Mouse (Mus musculus) intestine, embryonic 16.5 days (tissue): Measurements from ENCODE around the gene Mgst2. TPM values are rescaled to one million over a fixed set of nuclear protein-coding genes. Genes with fewer than 3 reads are reported as not detected.
A peak's percentile ranks its signal among the peaks of the same experiment; 100 is the strongest.

Experiments used
- ATAC-seq: fragments of 200-750 bp; cut with Nextera tagmentation; 2 replicates; pipeline ENCODE4 v1.8.0; 2017; ENCODE audit warnings: moderate TSS enrichment, moderate library complexity
- H3K27ac ChIP-seq: fragments of 300-500 bp; sonication (generic); 2 replicates; pipeline ENCODE4 v1.5.1; 2014; ENCODE audit warnings: mild to moderate bottlenecking, low read length
- H3K27me3 ChIP-seq: fragments of 300-500 bp; sonication (generic); replicated peaks from 2 replicates; pipeline ENCODE4 v1.6.1; 2014; ENCODE audit warnings: low read length, control low read depth, mixed read lengths; ENCODE audit not compliant: control insufficient read depth, insufficient read depth
- H3K36me3 ChIP-seq: fragments of 300-500 bp; sonication (generic); 2 replicates; pipeline ENCODE4 v1.6.1; 2014; ENCODE audit warnings: low read length, control low read depth; ENCODE audit not compliant: control insufficient read depth, insufficient read depth
- H3K4me1 ChIP-seq: fragments of 300-500 bp; sonication (generic); 2 replicates; pipeline ENCODE4 v1.6.1; 2014; ENCODE audit warnings: low read length, control low read depth, mixed read lengths; ENCODE audit not compliant: control insufficient read depth, insufficient read depth
- H3K4me2 ChIP-seq: fragments of 300-500 bp; sonication (generic); 2 replicates; pipeline ENCODE4 v1.6.1; 2014; ENCODE audit warnings: low read depth, low read length, control low read depth
- H3K4me3 ChIP-seq: fragments of 300-500 bp; sonication (generic); 2 replicates; pipeline ENCODE4 v1.5.1; 2014; ENCODE audit warnings: mild to moderate bottlenecking, low read length
- H3K9ac ChIP-seq: fragments of 300-500 bp; sonication (generic); 2 replicates; pipeline ENCODE4 v1.6.1; 2014; ENCODE audit warnings: low read depth, low read length
- H3K9me3 ChIP-seq: fragments of 300-500 bp; sonication (generic); 2 replicates; pipeline ENCODE4 v1.6.1; 2016; ENCODE audit warnings: low read length, control low read depth; ENCODE audit not compliant: control insufficient read depth
- WGBS: fragments of 180-500 bp; shearing (Covaris S2); extraction: QIAGEN DNeasy Blood & Tissue Kit; methylation state at CpG from one replicate; pipeline ENCODE4 v1.1.7; 2014; 5-methylcytosine and 5-hydroxymethylcytosine counted together
- polyA plus RNA-seq: library from polyadenylated mRNA; unstranded; fragments of >200 nt; fragmentation: Nextera tagmentation; extraction: Ambion mirVana; gene quantifications from 2 replicates; pipeline ENCODE4 v1.2.1, GENCODE M21; 2015

Mgst2 gene
- polyA plus RNA-seq = 49.8 and 61.7 TPM in 2 replicates

DNA sequence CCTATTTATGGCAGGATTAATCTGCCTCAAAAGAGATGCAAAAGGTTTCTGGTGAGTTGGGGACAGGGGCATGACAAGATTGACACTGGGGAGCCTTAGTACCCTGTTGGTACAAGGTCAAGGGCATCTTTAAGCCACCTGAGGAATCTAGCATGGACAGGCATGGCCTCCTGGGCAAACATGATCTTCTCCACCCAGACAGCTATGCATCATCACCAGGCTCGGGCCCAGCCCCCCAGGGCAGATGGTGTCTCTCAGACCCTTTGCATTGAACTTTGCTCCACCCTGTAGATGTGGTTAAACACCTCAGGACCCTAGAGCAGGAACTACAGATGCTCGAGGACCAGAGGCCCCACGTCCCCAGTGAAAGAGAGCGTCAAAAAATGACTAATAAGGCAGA is at the start of gene Mgst2:
Gene Mgst2 (plus strand): TSS at position 301 of the 400 bp plus-strand sequence.
- peak within 1 kb of the TSS; percentile 55 for H3K9ac ChIP-seq
- peaks cover 20% of the 10 kb centered on the region for H3K4me1 ChIP-seq
- peak; percentile 19; the same call in 1 of the 2 replicates for ATAC-seq
- peak within 1 kb of the TSS; percentile 79 for H3K27ac ChIP-seq
- no peaks in the 10 kb centered on the region for H3K9me3 ChIP-seq
- peak within 1 kb of the TSS; percentile 33 for H3K4me3 ChIP-seq
- H3K27me3 ChIP-seq = no peaks in the 10 kb centered on the region
- 41% methylated on average over 4 of the region's 4 CpGs for WGBS
- peak within 1 kb of the TSS; percentile 42 for H3K4me2 ChIP-seq
- H3K36me3 ChIP-seq = no peaks in the 10 kb centered on the region

GRCm38 (mm10) chr3:51611972-51612371 is 48.2 kb upstream of the Mgst2 start:
- H3K9ac ChIP-seq = no peak overlapping the region
- peak; percentile 62; the same call in 1 of the 2 replicates for ATAC-seq
- no peak overlapping the region for H3K4me2 ChIP-seq
- H3K4me3 ChIP-seq = no peak overlapping the region
- H3K9me3 ChIP-seq = no peaks in the 10 kb centered on the region
- H3K27ac ChIP-seq = no peak overlapping the region
- H3K36me3 ChIP-seq = no peaks in the 10 kb centered on the region
- no peaks in the 10 kb centered on the region for H3K4me1 ChIP-seq
- 11% methylated on average over 6 of the region's 6 CpGs for WGBS
- H3K27me3 ChIP-seq = no peaks in the 10 kb centered on the region

- ATAC-seq = no peak
- Histone ChIP-seq H3K27ac (no peak overlapping the region), H3K36me3 (no peaks in the 10 kb centered on the region), H3K9me3 (no peaks in the 10 kb centered on the region), H3K4me2 (no peak overlapping the region), H3K9ac (no peak overlapping the region), H3K4me3 (no peak overlapping the region), H3K4me1 (no peaks in the 10 kb centered on the region), H3K27me3 (no peaks in the 10 kb centered on the region)
- WGBS = 78% methylated on average over 10 of the region's 10 CpGs
These were observed 47.5 kb upstream of the Mgst2 start for GRCm38 (mm10) chr3:51612398-51613356.

- Histone ChIP-seq H3K4me1 (no peaks in the 10 kb centered on the region), H3K36me3 (no peaks in the 10 kb centered on the region), H3K27me3 (no peaks in the 10 kb centered on the region), H3K27ac (no peak overlapping the region), H3K9ac (no peak overlapping the region), H3K4me2 (no peak overlapping the region), H3K4me3 (no peak overlapping the region), H3K9me3 (no peaks in the 10 kb centered on the region)
- 81% methylated on average over 13 of the region's 13 CpGs for WGBS
- no peak for ATAC-seq
These were observed 45.9 kb upstream of the Mgst2 start for GRCm38 (mm10) chr3:51614278-51614677.

GRCm38 (mm10) chr3:51623956-51624355 is 36.2 kb upstream of the Mgst2 start:
- WGBS = 54% methylated on average over 2 of the region's 2 CpGs
- no peak for ATAC-seq
- H3K27me3 ChIP-seq = no peaks in the 10 kb centered on the region

GRCm38 (mm10) chr3:51627741-51628140 is 32.4 kb upstream of the Mgst2 start:
- H3K27me3 ChIP-seq = no peaks in the 10 kb centered on the region
- no peak overlapping the region for H3K4me2 ChIP-seq
- no peaks in the 10 kb centered on the region; the same call in 1 of the 2 replicates for H3K4me1 ChIP-seq
- ATAC-seq = no peak
- H3K9ac ChIP-seq = no peak overlapping the region
- H3K36me3 ChIP-seq = no peaks in the 10 kb centered on the region
- 60% methylated on average over 3 of the region's 3 CpGs for WGBS
- no peaks in the 10 kb centered on the region; the same call in 1 of the 2 replicates for H3K9me3 ChIP-seq
- no peak overlapping the region for H3K4me3 ChIP-seq
- no peak overlapping the region for H3K27ac ChIP-seq

More at GRCm38 (mm10) chr3:51623956-51624355, 36.2 kb upstream of the Mgst2 start:
- Histone ChIP-seq H3K36me3 (no peaks in the 10 kb centered on the region), H3K4me3 (no peak overlapping the region), H3K4me2 (no peak overlapping the region), H3K27ac (no peak overlapping the region), H3K9me3 (no peaks in the 10 kb centered on the region), H3K9ac (no peak overlapping the region), H3K4me1 (no peaks in the 10 kb centered on the region; the same call in 1 of the 2 replicates)

GRCm38 (mm10) chr3:51628977-51629376 is 31.2 kb upstream of the Mgst2 start:
- no peaks in the 10 kb centered on the region for H3K36me3 ChIP-seq
- ATAC-seq = no peak
- no peak overlapping the region for H3K4me2 ChIP-seq
- no peak overlapping the region for H3K27ac ChIP-seq
- H3K4me3 ChIP-seq = no peak overlapping the region
- no peaks in the 10 kb centered on the region for H3K27me3 ChIP-seq
- H3K9me3 ChIP-seq = no peaks in the 10 kb centered on the region; the same call in 1 of the 2 replicates
- 46% methylated on average over 3 of the region's 3 CpGs for WGBS
- no peaks in the 10 kb centered on the region; the same call in 1 of the 2 replicates for H3K4me1 ChIP-seq
- H3K9ac ChIP-seq = no peak overlapping the region

DNA sequence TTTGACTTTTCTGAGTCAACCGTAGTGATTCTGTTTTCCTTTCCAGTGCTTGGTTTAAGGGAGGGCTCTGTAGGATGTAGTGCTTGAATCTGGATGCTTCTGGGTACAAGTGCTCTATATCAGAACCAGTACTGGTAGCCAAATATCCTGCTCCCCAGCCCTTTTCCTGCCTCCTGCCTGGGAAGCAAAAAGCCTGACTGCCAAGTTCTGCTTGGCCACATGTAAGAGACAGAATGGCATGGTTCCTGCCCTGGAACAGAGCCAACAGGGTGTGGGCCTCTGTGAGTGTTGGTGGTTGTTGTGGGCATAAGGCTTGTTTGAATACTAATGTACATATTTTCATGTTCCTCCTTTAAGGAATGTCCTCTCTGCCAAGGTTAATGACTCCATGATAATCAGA is 29.4 kb upstream of the Mgst2 start:
- H3K27ac ChIP-seq = no peak overlapping the region
- no peak overlapping the region for H3K9ac ChIP-seq
- no peak overlapping the region for H3K4me2 ChIP-seq
- no peaks in the 10 kb centered on the region for H3K36me3 ChIP-seq
- H3K4me3 ChIP-seq = no peak overlapping the region
- no peaks in the 10 kb centered on the region for H3K27me3 ChIP-seq
- H3K9me3 ChIP-seq = no peaks in the 10 kb centered on the region; the same call in 1 of the 2 replicates
- H3K4me1 ChIP-seq = no peaks in the 10 kb centered on the region; the same call in 1 of the 2 replicates
- no peak for ATAC-seq
- 96% methylated on average over 1 of the region's 1 CpGs for WGBS

DNA sequence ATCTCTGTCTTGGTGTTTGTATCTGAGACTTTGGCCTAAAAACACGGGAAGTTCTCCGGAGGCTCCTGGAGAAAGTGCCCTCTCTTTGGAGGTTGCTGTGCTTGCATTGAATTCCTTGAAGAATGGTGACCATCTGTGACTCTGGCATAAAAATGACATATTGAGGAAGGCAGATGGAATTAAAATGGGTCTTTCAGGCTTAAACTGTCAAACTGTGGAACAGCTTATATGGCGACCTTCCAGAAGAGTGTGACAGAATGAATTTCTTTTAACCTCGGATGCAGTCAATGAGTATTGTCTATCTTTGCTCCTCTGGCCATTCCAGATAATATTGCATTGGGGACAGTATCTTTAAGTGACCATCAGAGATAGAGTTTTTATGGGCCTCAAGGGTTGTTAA is 28.2 kb upstream of the Mgst2 start:
- WGBS = 89% methylated on average over 4 of the region's 4 CpGs
- Histone ChIP-seq H3K4me3 (no peak overlapping the region), H3K36me3 (no peaks in the 10 kb centered on the region), H3K9me3 (no peaks in the 10 kb centered on the region; the same call in 1 of the 2 replicates), H3K27ac (no peak overlapping the region), H3K27me3 (no peaks in the 10 kb centered on the region), H3K4me1 (no peaks in the 10 kb centered on the region; the same call in 1 of the 2 replicates), H3K9ac (no peak overlapping the region), H3K4me2 (no peak overlapping the region)
- ATAC-seq = no peak
